Mouse (Mus musculus) left cerebral cortex, postnatal 14 days (tissue): ENCODE results near the gene Cyp2f2. TPM values are rescaled to one million over a fixed set of nuclear protein-coding genes. Genes with fewer than 3 reads are reported as not detected.

Experiments used
- DNase-seq, 2 experiments: peaks; one replicate each; pipeline ENCODE4 v3.0.0; 2021 to 2022; ENCODE audit warnings: low spot score in 2 of 2, mixed read lengths in 1 of 2
- intact Hi-C: fragments of 180-260 bp; cut with DNase I; formaldehyde crosslinking; loops from one replicate; pipeline ENCODE4 v1.15.1; 2025
- microRNA-seq, 2 experiments: library from miRNA; unstranded; fragments of <30 nt; microRNA quantifications; one replicate each; pipeline ENCODE4 v1.2.0; 2022
- total RNA-seq, 2 experiments: library from RNA; stranded (reverse); gene quantifications; 2 replicates each; pipeline ENCODE4 v1.2.3; 2021

Gene Cyp2f2
- total RNA-seq, 2 experiments from 2014 or later: 0.23 to 0.86 TPM

GRCm38 (mm10) chr7:27168371-27168770 lies 48.7 kb downstream of the Cyp2f2 start:
- intact Hi-C loops: no loop called here
- no peak for DNase-seq

- no peak for DNase-seq
- intact Hi-C loops: no loop called here
Observed at GRCm38 (mm10) chr7:27170981-27171380, 51.3 kb downstream of the Cyp2f2 start.

GRCm38 (mm10) chr7:27174496-27174895 lies 54.8 kb downstream of the Cyp2f2 start:
- DNase-seq: no peak
- intact Hi-C loops: no loop called here

- DNase-seq: no peak
- intact Hi-C loops: no loop called here
Observed at GRCm38 (mm10) chr7:27174896-27175295, 55.2 kb downstream of the Cyp2f2 start.

- no peak for DNase-seq
- intact Hi-C loops: no loop called here
Observed at GRCm38 (mm10) chr7:27177942-27178323, 58.2 kb downstream of the Cyp2f2 start.

GRCm38 (mm10) chr7:27178324-27179216 lies 58.9 kb downstream of the Cyp2f2 start, which contains the start of gene Rab4b:
Gene Rab4b, minus strand, starts transcription at chr7:27178896.
- intact Hi-C loops: no loop called here
- peak; percentile 100 for DNase-seq

GRCm38 (mm10) chr7:27179217-27179918 lies 59.7 kb downstream of the Cyp2f2 start:
- no peak for DNase-seq
- intact Hi-C loops: no loop called here

GRCm38 (mm10) chr7:27180036-27180435 lies 60.3 kb downstream of the Cyp2f2 start:
- intact Hi-C loops: no loop called here
- DNase-seq: no peak

- no peak for DNase-seq
Observed at GRCm38 (mm10) chr7:27180837-27181695, 61.4 kb downstream of the Cyp2f2 start, which contains the start of the genes Gm21983 and Mia. Gene Gm21983, minus strand, starts transcription at chr7:27181086. Gene Mia, minus strand, starts transcription at chr7:27181157.

GRCm38 (mm10) chr7:27182498-27182897 lies 62.8 kb downstream of the Cyp2f2 start:
- intact Hi-C loops: no loop called here
- no peak for DNase-seq

More at GRCm38 (mm10) chr7:27180837-27181695, 61.4 kb downstream of the Cyp2f2 start, which contains the start of the genes Gm21983 and Mia:
- intact Hi-C loops: no loop called here

Small RNAs within 50 kb of the gene (microRNA-seq; reads per million reads assigned to microRNA genes)
- 0 to 0.79 reads per million in 2 experiments for gene Mir3101

Other genes starting within 250 kb of the Cyp2f2 start
- not detected for gene Cyp2a22, start 180.5 kb upstream of the Cyp2f2 start, total RNA-seq
- not detected for gene Cyp2a12, start 90.8 kb upstream of the Cyp2f2 start, total RNA-seq
- not detected for gene Cyp2t4, start 33.8 kb downstream of the Cyp2f2 start, total RNA-seq
- gene Egln2, start 46.9 kb downstream of the Cyp2f2 start, total RNA-seq: 100 to 1,000 TPM in 1 of 2 experiments, 10 to 100 TPM in 1; 90.8 to 100 TPM
- gene Rab4b, start 59.0 kb downstream of the Cyp2f2 start, total RNA-seq: 10 to 100 TPM; 86.7 to 94.7 TPM
- not detected for gene Gm21983, start 61.2 kb downstream of the Cyp2f2 start, total RNA-seq
- gene Mia, start 61.2 kb downstream of the Cyp2f2 start, total RNA-seq: 1 to 10 TPM; 1.6 to 3.3 TPM
- gene BC024978, start 75.9 kb downstream of the Cyp2f2 start, total RNA-seq: 10 to 100 TPM; 18.9 to 21.3 TPM
- 10 to 100 TPM; 81.3 to 81.8 TPM for gene Snrpa, start 76.4 kb downstream of the Cyp2f2 start, total RNA-seq
- gene Itpkc, start 108.8 kb downstream of the Cyp2f2 start, total RNA-seq: 1 to 10 TPM; 7.3 to 8.0 TPM
- 10 to 100 TPM; 31.2 to 34.8 TPM for gene Coq8b, start 113.1 kb downstream of the Cyp2f2 start, total RNA-seq
- 100 to 1,000 TPM; 134 to 139 TPM for gene Numbl, start 138.5 kb downstream of the Cyp2f2 start, total RNA-seq
- 10 to 100 TPM; 62.5 to 62.6 TPM for gene Ltbp4, start 217.8 kb downstream of the Cyp2f2 start, total RNA-seq
- 10 to 100 TPM; 22.2 to 27.4 TPM for gene Shkbp1, start 236.1 kb downstream of the Cyp2f2 start, total RNA-seq
- gene Gm20479, start 237.5 kb downstream of the Cyp2f2 start, total RNA-seq: not detected